Mouse (Mus musculus) limb, embryonic 15.5 days (tissue): ENCODE data around the gene Plppr3. TPM values are rescaled to one million over a fixed set of nuclear protein-coding genes. Genes with fewer than 3 reads are reported as not detected.

ENCODE experiments used
- ATAC-seq: fragments of 200-750 bp; cut with Nextera tagmentation; 2 replicates; pipeline ENCODE4 v1.8.0; 2017; ENCODE audit warnings: low read depth, moderate TSS enrichment; ENCODE audit not compliant: insufficient number of reproducible peaks, low FRiP score, low TSS enrichment
- H3K27ac ChIP-seq: fragments of 300-500 bp; sonication (generic); 2 replicates; pipeline ENCODE4 v1.5.1; 2015; ENCODE audit warnings: moderate library complexity, mild to moderate bottlenecking, inconsistent platforms
- H3K27me3 ChIP-seq: fragments of 300-500 bp; sonication (generic); 2 replicates; pipeline ENCODE4 v1.6.1; 2015; ENCODE audit warnings: inconsistent platforms
- H3K36me3 ChIP-seq: fragments of 300-500 bp; sonication (generic); 2 replicates; pipeline ENCODE4 v1.6.1; 2015; ENCODE audit warnings: inconsistent platforms
- H3K4me1 ChIP-seq: fragments of 300-500 bp; sonication (generic); 2 replicates; pipeline ENCODE4 v1.6.1; 2015; ENCODE audit warnings: inconsistent platforms
- H3K4me2 ChIP-seq: fragments of 300-500 bp; sonication (generic); 2 replicates; pipeline ENCODE4 v1.6.1; 2015; ENCODE audit warnings: mild to moderate bottlenecking, inconsistent platforms
- H3K4me3 ChIP-seq: fragments of 300-500 bp; sonication (generic); 2 replicates; pipeline ENCODE4 v1.5.1; 2015; ENCODE audit warnings: mild to moderate bottlenecking, inconsistent platforms
- H3K9ac ChIP-seq: fragments of 300-500 bp; sonication (generic); 2 replicates; pipeline ENCODE4 v1.6.1; 2015; ENCODE audit warnings: inconsistent platforms
- H3K9me3 ChIP-seq: fragments of 300-500 bp; sonication (generic); 2 replicates; pipeline ENCODE4 v1.6.1; 2016; ENCODE audit warnings: inconsistent platforms
- WGBS: fragments of 180-500 bp; shearing (Covaris S2); methylation state at CpG from one replicate; pipeline ENCODE4 v1.1.7; 2015; 5-methylcytosine and 5-hydroxymethylcytosine counted together
- polyA plus RNA-seq: library from polyadenylated mRNA; unstranded; fragments of >200 nt; fragmentation: Nextera tagmentation; extraction: Ambion mirVana; gene quantifications from 2 replicates; pipeline ENCODE4 v1.2.1, GENCODE M21; 2015

Gene Plppr3
- polyA plus RNA-seq, 1 experiment from 2014 or later: 60.1 TPM

DNA sequence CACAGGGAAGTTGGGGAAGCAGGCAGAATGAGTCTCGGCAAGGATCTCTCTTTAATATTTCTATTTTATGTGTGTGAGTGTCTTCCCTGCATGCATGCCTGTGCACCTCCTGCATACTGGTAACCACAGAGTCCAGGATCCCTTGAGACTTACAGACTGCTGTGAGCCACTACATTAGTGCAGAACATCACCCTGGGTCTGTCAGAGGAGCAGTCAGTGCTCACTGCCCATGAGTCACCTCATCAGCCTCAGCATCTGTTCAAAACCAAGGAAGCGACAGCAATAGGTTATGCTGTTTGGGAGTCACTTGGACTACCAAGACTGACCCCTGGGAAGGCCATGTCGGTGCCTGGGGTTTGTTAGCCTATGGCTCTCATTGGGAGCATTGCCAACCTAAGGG is 32.1 kb downstream of the Plppr3 start:
- 66% methylated on average over 3 of the region's 3 CpGs for WGBS
- H3K4me3 ChIP-seq: no peak overlapping the region
- H3K27me3 ChIP-seq: no peaks in the 10 kb centered on the region
- no peak overlapping the region for H3K9ac ChIP-seq
- no peaks in the 10 kb centered on the region for H3K36me3 ChIP-seq
- H3K4me1 ChIP-seq: peaks cover 28% of the 10 kb centered on the region
- peak overlapping the region; percentile 57; the same call in 1 of the 2 replicates for H3K27ac ChIP-seq
- no peak overlapping the region for H3K4me2 ChIP-seq
- no peak for ATAC-seq
- no peaks in the 10 kb centered on the region for H3K9me3 ChIP-seq

DNA sequence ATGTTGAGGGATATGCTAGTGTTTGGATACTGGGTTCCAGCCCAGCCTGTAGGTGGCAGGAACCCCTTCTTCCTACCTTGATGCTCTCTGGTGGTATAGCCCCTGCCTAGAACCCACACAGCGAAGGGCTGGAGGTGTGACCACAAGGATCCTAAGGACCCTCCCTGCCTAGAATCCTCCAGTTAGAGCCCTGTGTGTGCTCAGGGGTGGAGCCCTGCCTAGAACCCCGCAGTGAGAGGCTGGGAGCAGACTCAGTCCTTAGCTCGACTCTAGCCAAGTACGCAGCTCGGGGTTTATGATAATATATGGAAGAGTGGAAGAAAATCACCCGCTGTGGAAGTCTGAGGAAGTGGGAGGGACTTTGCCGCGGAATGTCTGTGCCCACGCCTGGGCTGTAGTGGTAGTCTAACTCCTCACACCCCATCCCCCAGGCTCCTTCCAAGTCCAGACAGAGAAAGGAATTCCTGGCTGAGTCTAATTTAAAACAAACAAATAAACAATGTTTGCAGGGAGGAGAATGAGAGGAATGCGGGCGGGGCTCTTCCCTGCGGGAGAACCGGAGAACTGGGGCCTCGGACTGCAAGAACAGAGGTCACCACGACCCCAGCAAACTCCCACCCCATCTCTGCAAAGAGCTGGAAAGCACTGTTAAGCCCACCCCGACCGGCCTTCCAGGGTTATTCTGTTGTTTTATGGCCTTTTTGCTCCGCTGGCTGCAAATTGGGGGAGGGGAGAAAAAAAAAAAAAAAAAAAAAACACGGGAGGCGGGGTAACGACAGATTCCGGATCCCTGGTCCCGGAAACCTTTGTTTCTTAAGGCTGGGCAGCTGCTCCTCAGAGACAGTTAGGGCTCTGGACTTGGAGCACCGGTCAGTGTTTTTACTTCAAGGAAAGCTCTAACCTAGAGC is 33.5 kb downstream of the Plppr3 start:
- Histone ChIP-seq H3K4me2 (peak overlapping the region; percentile 69), H3K27ac (peak overlapping the region; percentile 95), H3K4me1 (peaks cover 28% of the 10 kb centered on the region), H3K9ac (peak overlapping the region; percentile 26; the same call in 1 of the 2 replicates), H3K36me3 (no peaks in the 10 kb centered on the region), H3K4me3 (peak overlapping the region; percentile 39), H3K27me3 (no peaks in the 10 kb centered on the region), H3K9me3 (no peaks in the 10 kb centered on the region)
- peak; percentile 93 for ATAC-seq
- 0% methylated on average over 24 of the region's 24 CpGs for WGBS

DNA sequence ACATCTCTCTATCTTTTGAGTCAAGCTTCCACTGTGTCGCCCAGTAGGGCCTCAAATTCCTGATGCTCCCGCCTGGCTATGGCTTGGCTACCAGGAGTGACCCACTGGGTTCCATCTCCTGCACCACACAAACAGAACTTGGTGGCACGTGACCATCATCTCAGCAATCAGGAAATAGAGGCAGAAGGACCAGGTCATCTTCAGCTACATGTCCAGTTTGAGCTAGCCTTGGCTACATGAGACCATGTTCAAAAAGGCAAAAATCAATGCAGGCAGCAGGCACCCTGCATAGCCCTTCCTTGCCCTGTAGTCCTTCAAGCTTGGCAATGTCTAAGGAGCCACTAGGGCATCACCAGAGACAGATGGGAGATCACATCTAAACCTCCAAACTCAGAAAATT is 34.3 kb downstream of the Plppr3 start:
- Histone ChIP-seq H3K27me3 (no peaks in the 10 kb centered on the region), H3K27ac (peak overlapping the region; percentile 95), H3K9ac (no peak overlapping the region), H3K36me3 (no peaks in the 10 kb centered on the region), H3K4me3 (peak overlapping the region; percentile 39; the same call in 1 of the 2 replicates), H3K9me3 (no peaks in the 10 kb centered on the region), H3K4me2 (peak overlapping the region; percentile 69), H3K4me1 (peaks cover 30% of the 10 kb centered on the region)
- no peak for ATAC-seq
- WGBS: 87% methylated on average over 3 of the region's 3 CpGs

DNA sequence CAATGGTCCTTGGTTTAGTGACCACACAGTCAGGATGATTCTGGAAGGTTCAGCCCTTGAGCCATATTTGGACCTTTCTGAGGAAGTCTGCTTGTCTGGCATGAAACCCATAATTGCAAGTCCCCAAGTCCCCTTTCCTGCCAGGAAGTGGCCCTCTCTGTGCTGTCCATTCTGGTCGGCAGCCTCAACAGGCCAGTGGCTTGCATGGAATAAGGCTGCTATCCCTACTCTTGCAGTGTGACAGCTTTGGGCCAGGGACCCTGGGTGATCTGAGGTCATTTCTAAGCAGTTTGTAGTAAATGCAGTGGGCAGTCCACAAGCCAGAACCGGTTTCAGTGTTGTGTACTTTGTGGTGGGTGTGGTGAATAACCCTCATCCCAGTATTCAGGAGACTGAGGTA is 36.3 kb downstream of the Plppr3 start:
- ATAC-seq: no peak

DNA sequence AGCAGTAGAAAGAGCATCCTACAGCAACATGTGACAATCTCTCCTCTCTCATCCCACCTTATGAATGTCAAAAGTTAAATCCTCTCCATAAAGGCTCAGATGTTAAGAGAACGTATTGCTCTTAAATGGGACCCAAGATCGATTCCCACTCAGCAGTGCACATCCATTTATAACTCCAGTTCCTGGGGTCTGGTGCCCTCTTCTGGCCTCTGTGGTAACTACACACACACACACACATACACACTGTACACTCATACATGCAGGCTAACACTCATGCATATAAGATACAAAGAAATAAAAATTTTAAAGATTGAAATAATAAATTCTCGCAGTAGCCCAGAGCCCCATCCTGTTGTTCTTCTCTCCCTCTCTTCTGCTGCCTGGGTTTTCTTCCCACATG is 37.5 kb downstream of the Plppr3 start:
- no peaks in the 10 kb centered on the region for H3K36me3 ChIP-seq
- H3K9me3 ChIP-seq: no peaks in the 10 kb centered on the region
- H3K4me3 ChIP-seq: no peak overlapping the region
- no peak overlapping the region for H3K9ac ChIP-seq
- no peak overlapping the region for H3K4me2 ChIP-seq
- no peak for ATAC-seq
- no peaks in the 10 kb centered on the region for H3K27me3 ChIP-seq
- no peak overlapping the region for H3K27ac ChIP-seq
- H3K4me1 ChIP-seq: peaks cover 28% of the 10 kb centered on the region
- WGBS: 92% methylated on average over 3 of the region's 3 CpGs

More for the DNA sequence above, 36.3 kb downstream of the Plppr3 start:
- H3K9ac ChIP-seq: no peak overlapping the region
- 55% methylated on average over 2 of the region's 2 CpGs for WGBS
- peaks cover 32% of the 10 kb centered on the region for H3K4me1 ChIP-seq
- no peaks in the 10 kb centered on the region for H3K9me3 ChIP-seq
- no peak overlapping the region for H3K27ac ChIP-seq
- H3K36me3 ChIP-seq: no peaks in the 10 kb centered on the region
- no peak overlapping the region for H3K4me2 ChIP-seq
- no peaks in the 10 kb centered on the region for H3K27me3 ChIP-seq
- H3K4me3 ChIP-seq: no peak overlapping the region

DNA sequence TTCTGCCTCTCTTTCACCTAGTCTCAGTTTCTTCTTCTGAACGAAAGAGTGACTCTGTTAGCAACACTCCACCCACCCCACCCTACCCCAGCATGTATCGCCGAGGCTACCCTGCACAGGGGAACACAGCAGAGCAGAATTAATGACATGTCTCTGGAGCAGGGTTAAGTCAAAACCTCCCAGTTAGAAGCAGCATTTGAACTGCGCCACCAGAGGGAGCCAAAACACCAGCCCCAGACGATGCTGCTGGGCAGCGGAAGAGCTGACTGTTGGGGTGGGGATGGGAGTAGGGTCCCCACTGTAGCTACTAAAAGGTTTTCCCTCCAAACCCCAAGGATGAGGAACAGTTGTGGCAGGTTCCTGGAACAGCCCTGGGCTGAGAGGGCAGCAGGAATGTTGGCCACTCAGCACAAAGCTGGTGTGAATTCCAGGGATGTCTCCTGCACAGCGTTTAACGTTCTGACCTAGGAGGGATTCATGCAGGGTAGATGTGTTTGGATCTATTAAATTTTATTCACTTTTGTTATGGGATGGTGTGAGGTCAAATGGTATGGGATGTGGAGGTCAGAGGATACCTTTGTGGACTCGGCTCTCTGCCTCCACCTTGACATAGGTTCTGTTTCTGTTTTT is 39.5 kb downstream of the Plppr3 start:
- Histone ChIP-seq H3K27me3 (no peaks in the 10 kb centered on the region), H3K36me3 (no peaks in the 10 kb centered on the region), H3K4me1 (peaks cover 14% of the 10 kb centered on the region), H3K9me3 (no peaks in the 10 kb centered on the region), H3K9ac (no peak overlapping the region), H3K27ac (no peak overlapping the region), H3K4me2 (no peak overlapping the region), H3K4me3 (no peak overlapping the region)
- 19% methylated on average over 9 of the region's 9 CpGs for WGBS
- ATAC-seq: no peak

DNA sequence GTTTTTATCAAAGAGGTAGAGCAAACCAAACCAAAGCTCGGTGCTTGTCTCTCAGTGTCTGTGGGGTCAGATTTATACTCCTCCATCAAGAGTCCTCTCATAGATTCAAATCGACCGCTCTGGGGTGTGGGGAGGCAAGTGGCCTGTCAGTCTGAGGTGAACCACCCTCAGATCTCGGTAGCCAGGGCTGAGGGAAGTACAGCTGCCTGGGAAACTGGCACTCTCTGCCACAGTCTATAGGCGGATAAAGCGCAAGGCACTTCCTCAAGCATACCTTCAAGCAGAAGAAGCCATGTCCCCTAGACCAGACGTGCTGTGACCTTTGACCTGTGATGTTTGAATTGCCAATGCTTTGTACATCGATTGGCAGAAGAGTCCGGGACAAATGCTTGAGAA is 41.6 kb downstream of the Plppr3 start:
- H3K9me3 ChIP-seq: no peaks in the 10 kb centered on the region
- ATAC-seq: no peak
- no peaks in the 10 kb centered on the region for H3K27me3 ChIP-seq
- H3K4me2 ChIP-seq: no peak overlapping the region
- peaks cover 14% of the 10 kb centered on the region for H3K4me1 ChIP-seq
- H3K9ac ChIP-seq: no peak overlapping the region
- H3K27ac ChIP-seq: no peak overlapping the region
- no peaks in the 10 kb centered on the region for H3K36me3 ChIP-seq
- WGBS: 73% methylated on average over 9 of the region's 9 CpGs
- no peak overlapping the region for H3K4me3 ChIP-seq

DNA sequence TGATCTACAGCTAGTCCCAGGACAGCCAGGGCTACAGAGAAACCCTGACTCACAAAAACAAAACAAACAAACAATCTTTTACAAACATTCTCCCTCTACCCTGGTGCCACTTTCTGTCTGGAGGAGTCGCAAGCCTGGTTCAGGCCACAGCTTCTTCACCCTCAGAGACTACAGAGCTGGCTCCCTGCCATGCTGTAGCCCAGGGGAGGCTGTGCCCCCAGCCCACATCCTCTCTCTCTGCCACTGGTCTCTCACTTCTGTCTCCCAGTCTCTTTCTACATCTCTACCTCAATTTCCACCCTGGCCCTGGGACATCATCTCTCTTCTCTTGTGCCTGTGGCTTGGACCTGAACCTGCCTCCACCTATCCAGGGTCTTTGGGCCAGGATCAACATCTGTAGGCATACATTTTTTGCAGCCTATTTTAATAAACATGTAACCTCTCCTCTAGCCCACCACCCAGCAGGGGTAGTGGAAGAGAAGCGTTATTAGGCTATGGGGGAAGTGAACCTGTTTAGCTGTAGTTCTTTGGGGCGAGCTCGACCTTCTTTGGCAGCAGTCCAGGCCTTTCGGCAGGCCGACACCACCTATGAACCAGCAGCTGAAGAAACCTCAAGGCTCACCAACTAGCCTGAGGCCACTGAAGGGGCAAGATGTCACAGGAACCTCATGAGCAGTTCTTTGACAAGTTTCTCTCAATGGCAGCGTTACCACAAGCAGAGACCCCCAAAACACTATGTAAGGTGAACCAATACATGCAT is 42.2 kb downstream of the Plppr3 start:
- peaks cover 14% of the 10 kb centered on the region for H3K4me1 ChIP-seq
- no peaks in the 10 kb centered on the region for H3K27me3 ChIP-seq
- H3K9me3 ChIP-seq: no peaks in the 10 kb centered on the region
- H3K4me3 ChIP-seq: no peak overlapping the region
- no peak for ATAC-seq
- no peak overlapping the region for H3K4me2 ChIP-seq
- no peaks in the 10 kb centered on the region for H3K36me3 ChIP-seq
- WGBS: 44% methylated on average over 7 of the region's 7 CpGs
- H3K27ac ChIP-seq: no peak overlapping the region
- H3K9ac ChIP-seq: no peak overlapping the region

DNA sequence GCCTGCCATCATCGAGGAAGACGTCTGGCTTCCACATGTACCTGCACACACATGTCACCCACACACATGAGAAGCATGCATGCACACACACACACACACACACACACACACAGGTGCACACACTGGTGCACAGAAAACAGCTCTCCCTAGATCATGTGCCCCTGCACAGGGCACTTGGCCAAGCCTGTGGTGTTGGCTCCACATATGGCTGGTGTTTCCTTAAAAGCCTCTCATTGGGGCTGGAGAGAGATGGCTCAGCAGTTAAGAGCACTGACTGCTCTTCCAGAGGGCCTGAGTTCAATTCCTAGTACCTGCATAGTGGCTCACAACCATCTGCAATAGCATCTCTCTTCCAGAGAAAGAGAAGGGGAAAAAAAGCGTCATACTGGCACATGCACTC is 42.9 kb downstream of the Plppr3 start:
- ATAC-seq: no peak
- H3K27ac ChIP-seq: no peak overlapping the region

DNA sequence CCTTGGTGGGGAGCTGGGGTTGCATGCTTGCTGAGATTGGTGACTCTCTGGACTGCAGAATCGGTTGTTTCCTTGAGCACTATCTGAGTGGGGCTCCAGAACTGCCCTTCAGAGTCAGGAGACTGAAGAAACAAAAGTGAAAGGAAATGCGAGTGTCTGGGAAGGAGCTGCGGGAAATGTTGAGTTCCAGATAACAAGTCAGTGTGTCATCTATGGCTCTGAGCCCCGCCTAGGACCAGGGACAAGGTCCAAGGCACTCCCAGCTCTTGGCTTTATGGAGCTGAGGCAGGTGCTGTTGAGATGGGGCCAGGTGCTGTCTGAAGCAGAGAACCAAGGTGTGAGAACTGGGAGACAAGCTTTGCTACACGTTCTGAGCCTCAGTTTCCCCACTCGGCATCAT is 50.0 kb downstream of the Plppr3 start:
- H3K36me3 ChIP-seq: peaks cover 15% of the 10 kb centered on the region
- no peak overlapping the region for H3K27ac ChIP-seq
- peaks cover 19% of the 10 kb centered on the region for H3K4me1 ChIP-seq
- no peak overlapping the region for H3K4me2 ChIP-seq
- H3K4me3 ChIP-seq: no peak overlapping the region
- H3K9me3 ChIP-seq: no peaks in the 10 kb centered on the region
- WGBS: 65% methylated on average over 6 of the region's 6 CpGs
- no peak for ATAC-seq
- no peak overlapping the region for H3K9ac ChIP-seq
- H3K27me3 ChIP-seq: no peaks in the 10 kb centered on the region

More for the DNA sequence above, 42.9 kb downstream of the Plppr3 start:
- Histone ChIP-seq H3K4me3 (no peak overlapping the region), H3K27me3 (no peaks in the 10 kb centered on the region), H3K36me3 (no peaks in the 10 kb centered on the region), H3K4me2 (no peak overlapping the region), H3K9me3 (no peaks in the 10 kb centered on the region), H3K4me1 (peaks cover 14% of the 10 kb centered on the region), H3K9ac (no peak overlapping the region)
- WGBS: 75% methylated on average over 3 of the region's 3 CpGs

DNA sequence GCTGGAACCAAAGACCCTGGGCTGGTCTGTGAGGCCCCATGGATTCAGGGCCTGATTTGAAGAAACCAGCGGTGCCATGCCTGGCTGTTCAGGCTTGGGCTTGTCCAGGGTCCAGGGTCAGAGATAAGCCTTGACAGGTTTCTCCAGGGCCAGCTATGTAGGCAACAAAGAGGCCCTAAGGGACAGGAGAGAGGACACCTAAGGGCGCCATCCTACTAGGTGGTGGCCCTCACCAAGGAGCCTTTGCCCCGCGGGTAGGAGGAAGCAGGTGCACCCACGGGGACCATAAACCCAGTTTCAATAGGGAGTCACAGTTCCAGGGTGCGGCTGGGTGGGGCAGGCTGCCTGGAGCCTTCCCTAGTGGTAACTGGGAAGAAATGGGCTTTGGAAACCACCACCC is 51.4 kb downstream of the Plppr3 start:
- Histone ChIP-seq H3K36me3 (peaks cover 28% of the 10 kb centered on the region), H3K27ac (no peak overlapping the region), H3K9ac (no peak overlapping the region), H3K4me1 (peaks cover 19% of the 10 kb centered on the region), H3K27me3 (no peaks in the 10 kb centered on the region), H3K9me3 (no peaks in the 10 kb centered on the region), H3K4me3 (no peak overlapping the region), H3K4me2 (no peak overlapping the region)
- 76% methylated on average over 6 of the region's 6 CpGs for WGBS
- no peak for ATAC-seq

DNA sequence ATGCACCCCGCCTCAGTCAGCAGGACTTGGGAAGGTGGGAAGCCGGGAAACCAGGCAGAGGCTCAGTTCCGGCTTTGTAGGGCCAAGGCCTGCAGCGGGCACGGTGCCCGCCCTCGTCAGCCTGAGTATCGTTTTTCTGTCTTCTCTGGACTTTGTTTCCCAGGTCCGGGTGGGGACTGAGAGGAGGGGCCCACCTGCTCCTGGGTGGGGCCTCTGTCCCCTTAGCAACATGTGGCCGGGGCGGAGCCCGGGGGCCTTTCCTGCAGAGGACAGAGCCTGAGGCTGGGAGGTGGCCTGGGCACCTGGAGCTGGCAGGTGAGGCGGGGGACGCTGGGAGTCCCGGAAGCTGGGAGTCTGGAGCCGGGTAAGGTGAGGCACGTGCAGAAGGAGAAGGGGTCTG is 52.1 kb downstream of the Plppr3 start:
- WGBS: 22% methylated on average over 17 of the region's 17 CpGs
- 0 out of 2 replicates have a peak overlapping the region, but pooled peaks have one; percentile 54 for H3K27ac ChIP-seq
- H3K4me1 ChIP-seq: peaks cover 19% of the 10 kb centered on the region
- H3K4me3 ChIP-seq: no peak overlapping the region
- H3K36me3 ChIP-seq: peaks cover 28% of the 10 kb centered on the region
- H3K9ac ChIP-seq: no peak overlapping the region
- H3K27me3 ChIP-seq: no peaks in the 10 kb centered on the region
- no peaks in the 10 kb centered on the region for H3K9me3 ChIP-seq
- no peak for ATAC-seq
- H3K4me2 ChIP-seq: peak overlapping the region; percentile 26
